Mouse (Mus musculus): ENCODE results near the gene Rasgrp2. TPM values are rescaled to one million over a fixed set of nuclear protein-coding genes. Genes with fewer than 3 reads are reported as not detected.

Gene Rasgrp2
- polyA plus RNA-seq, 2 experiments: 27.5 to 27.6 TPM

DNA sequence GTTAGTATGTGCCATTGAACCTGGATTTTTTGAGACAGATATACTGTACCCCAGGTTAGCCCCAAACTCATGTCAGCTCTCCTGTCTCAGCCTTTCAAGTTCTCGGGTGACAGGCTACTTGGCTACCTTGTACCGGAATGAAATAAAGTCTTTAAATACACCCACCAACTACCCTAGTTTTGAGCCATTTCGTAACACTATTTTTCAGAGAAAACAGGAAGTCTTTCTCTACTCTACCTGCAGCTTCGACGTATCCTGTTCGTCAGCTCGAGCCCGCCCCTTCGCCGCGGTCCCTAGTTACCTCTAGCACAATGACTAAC, 36.1 kb upstream of the Rasgrp2 start:
- H3K27ac ChIP-seq (replicated peaks; ENCODE audit: low read depth, low read length): peak overlapping the region; percentile 98
- H3K9me3 ChIP-seq (ENCODE audit: control insufficient read depth, low read length): no peaks in the 10 kb centered on the region
- peak overlapping the region; percentile 100 for H3K4me3 ChIP-seq (replicated peaks; ENCODE audit: low read length)
- no peaks in the 10 kb centered on the region for H3K27me3 ChIP-seq (ENCODE audit: control insufficient read depth, insufficient read depth, low read length)
- peaks cover 13% of the 10 kb centered on the region for H3K4me1 ChIP-seq (ENCODE audit: control insufficient read depth, insufficient read depth, low read length)
- under 1% methylated on average over 11 of the region's 11 CpGs for WGBS
- peaks cover 35% of the 10 kb centered on the region for H3K36me3 ChIP-seq (ENCODE audit: control insufficient read depth, insufficient read depth, low read length)
- no peak for ATAC-seq (ENCODE audit: low FRiP score, low read depth)
- DNase-seq (ENCODE audit: low spot score): no peak
- peak overlapping the region; percentile 56 for H3K4me2 ChIP-seq (replicated peaks; ENCODE audit: low read depth, low read length, severe bottlenecking)
- peak overlapping the region; percentile 31; the same call in 1 of the 2 replicates for H3K9ac ChIP-seq (ENCODE audit: low read depth, low read length, severe bottlenecking)
- no peak for TF ChIP-seq POLR2A (IDR thresholded peaks at IDR 0.05; ENCODE audit: borderline replicate concordance, extremely low read depth, insufficient read depth, insufficient read length)

DNA sequence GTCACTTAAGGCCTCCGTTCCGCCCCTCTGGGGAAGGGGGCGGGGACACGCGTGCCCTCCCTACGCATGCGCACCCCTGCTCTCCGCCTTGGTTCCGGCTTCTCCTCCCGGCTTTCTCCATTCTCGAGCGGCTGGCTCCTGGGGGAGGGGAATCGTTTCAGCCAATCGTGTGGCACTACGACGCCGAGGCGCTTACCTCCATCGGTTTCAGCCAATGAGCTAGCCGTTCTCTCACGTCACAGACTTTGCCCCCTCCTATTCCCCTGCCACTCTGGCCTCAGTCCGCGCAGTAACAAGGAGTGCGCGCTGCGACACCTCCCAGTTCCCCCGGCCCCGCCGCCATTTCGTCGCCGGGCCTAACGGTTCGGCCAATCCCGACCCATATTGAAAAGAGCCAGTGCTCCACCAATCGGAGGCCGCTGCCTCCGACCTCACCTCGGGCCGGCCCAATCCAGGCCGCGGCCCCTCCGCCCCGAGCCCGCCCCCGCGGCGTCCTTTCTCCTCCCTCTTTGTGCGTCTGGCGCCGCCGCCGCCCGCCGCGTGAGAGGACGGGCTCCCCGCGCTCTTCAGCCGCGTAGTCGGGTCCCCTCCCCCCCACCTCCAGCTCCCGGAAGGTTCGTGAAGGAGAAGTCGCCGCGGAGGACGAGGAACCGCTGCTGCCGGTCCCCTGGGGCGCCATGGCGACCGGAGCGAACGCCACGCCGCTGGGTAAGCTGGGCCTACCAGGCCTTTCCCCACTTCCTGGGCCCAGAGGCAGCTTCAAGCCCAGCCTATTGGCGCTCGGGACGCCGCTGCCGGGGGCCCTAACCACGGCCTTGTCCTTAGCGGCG, 35.5 kb upstream of the Rasgrp2 start, which contains the start of gene Sf1:
Gene Sf1, plus strand, starts transcription at position 280 of the 830 bp plus-strand sequence.
- ATAC-seq (ENCODE audit: low FRiP score, low read depth): peak; percentile 98
- Histone ChIP-seq H3K4me3 (replicated peaks; ENCODE audit: low read length) (peak within 1 kb of the TSS; percentile 100), H3K36me3 (ENCODE audit: control insufficient read depth, insufficient read depth, low read length) (peaks cover 41% of the 10 kb centered on the region), H3K27me3 (ENCODE audit: control insufficient read depth, insufficient read depth, low read length) (no peaks in the 10 kb centered on the region), H3K27ac (replicated peaks; ENCODE audit: low read depth, low read length) (peak within 1 kb of the TSS; percentile 98), H3K9ac (ENCODE audit: low read depth, low read length, severe bottlenecking) (peak within 1 kb of the TSS; percentile 99), H3K4me2 (replicated peaks; ENCODE audit: low read depth, low read length, severe bottlenecking) (peak within 1 kb of the TSS; percentile 94), H3K4me1 (ENCODE audit: control insufficient read depth, insufficient read depth, low read length) (peaks cover 13% of the 10 kb centered on the region), H3K9me3 (ENCODE audit: control insufficient read depth, low read length) (no peaks in the 10 kb centered on the region)
- 0 out of 2 replicates have a peak, but pooled peaks have one; percentile 69 for TF ChIP-seq POLR2A (IDR thresholded peaks at IDR 0.05; ENCODE audit: borderline replicate concordance, extremely low read depth, insufficient read depth, insufficient read length)
- under 1% methylated on average over 81 of the region's 85 CpGs for WGBS
- peak; percentile 100 for DNase-seq (ENCODE audit: low spot score)

DNA sequence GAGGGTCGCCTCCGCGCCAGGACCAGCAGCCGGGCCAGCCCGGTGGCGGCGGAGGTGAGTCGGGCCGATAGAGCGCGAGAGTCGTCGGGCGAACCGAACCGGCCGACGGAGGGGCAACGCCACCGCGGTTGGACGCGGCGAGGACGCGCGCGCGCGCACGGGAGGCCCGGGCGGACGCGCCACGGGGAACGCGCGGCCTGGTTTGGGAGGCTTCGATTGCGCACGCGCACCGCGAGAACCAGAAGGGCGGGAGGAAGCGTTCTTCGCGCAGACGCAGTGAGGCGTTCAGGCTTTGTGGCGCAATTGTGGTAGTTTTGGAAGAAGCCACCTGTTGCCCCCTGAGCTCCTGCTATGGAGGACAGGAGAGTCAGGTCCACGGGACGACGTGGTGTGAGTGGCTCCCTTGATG, 34.8 kb upstream of the Rasgrp2 start:
- DNase-seq (ENCODE audit: low spot score) (peak; percentile 86), ATAC-seq (ENCODE audit: low FRiP score, low read depth) (no peak)
- Histone ChIP-seq H3K9me3 (ENCODE audit: control insufficient read depth, low read length) (no peaks in the 10 kb centered on the region), H3K9ac (ENCODE audit: low read depth, low read length, severe bottlenecking) (peak overlapping the region; percentile 99), H3K27me3 (ENCODE audit: control insufficient read depth, insufficient read depth, low read length) (no peaks in the 10 kb centered on the region), H3K4me3 (replicated peaks; ENCODE audit: low read length) (peak overlapping the region; percentile 100), H3K4me1 (ENCODE audit: control insufficient read depth, insufficient read depth, low read length) (peaks cover 13% of the 10 kb centered on the region), H3K27ac (replicated peaks; ENCODE audit: low read depth, low read length) (peak overlapping the region; percentile 98), H3K36me3 (ENCODE audit: control insufficient read depth, insufficient read depth, low read length) (peaks cover 47% of the 10 kb centered on the region), H3K4me2 (replicated peaks; ENCODE audit: low read depth, low read length, severe bottlenecking) (peak overlapping the region; percentile 94)
- 0 out of 2 replicates have a peak, but pooled peaks have one; percentile 12 for TF ChIP-seq POLR2A (IDR thresholded peaks at IDR 0.05; ENCODE audit: borderline replicate concordance, extremely low read depth, insufficient read depth, insufficient read length)
- 0% methylated on average over 38 of the region's 55 CpGs for WGBS

DNA sequence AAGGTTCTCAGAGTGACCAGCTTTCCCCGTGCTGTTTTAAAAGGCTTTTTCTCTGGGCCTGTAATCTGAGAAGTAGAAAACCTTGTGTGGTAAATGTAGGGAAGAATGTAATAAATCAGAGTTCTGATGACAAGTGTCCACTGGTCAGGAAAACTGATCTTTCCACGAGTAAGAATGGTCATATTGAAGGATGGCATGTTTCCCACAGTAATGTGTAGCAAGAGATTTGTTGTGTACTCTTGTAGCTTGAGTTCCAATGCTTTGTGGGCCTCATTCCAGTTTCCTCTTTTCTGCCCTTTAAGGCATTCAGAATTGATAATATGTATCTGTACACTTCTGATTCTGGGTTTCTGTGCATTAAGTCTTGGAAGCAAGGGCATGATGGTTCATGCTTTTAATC, 34.3 kb upstream of the Rasgrp2 start:
- no peak overlapping the region for H3K27ac ChIP-seq (replicated peaks; ENCODE audit: low read depth, low read length)
- peak overlapping the region; percentile 99 for H3K9ac ChIP-seq (ENCODE audit: low read depth, low read length, severe bottlenecking)
- WGBS: 0% methylated on average over 2 of the region's 2 CpGs
- peak overlapping the region; percentile 100 for H3K4me3 ChIP-seq (replicated peaks; ENCODE audit: low read length)
- no peak for TF ChIP-seq POLR2A (IDR thresholded peaks at IDR 0.05; ENCODE audit: borderline replicate concordance, extremely low read depth, insufficient read depth, insufficient read length)
- ATAC-seq (ENCODE audit: low FRiP score, low read depth) (no peak), DNase-seq (ENCODE audit: low spot score) (no peak)
- H3K36me3 ChIP-seq (ENCODE audit: control insufficient read depth, insufficient read depth, low read length): peaks cover 52% of the 10 kb centered on the region
- H3K27me3 ChIP-seq (ENCODE audit: control insufficient read depth, insufficient read depth, low read length): no peaks in the 10 kb centered on the region
- H3K4me2 ChIP-seq (replicated peaks; ENCODE audit: low read depth, low read length, severe bottlenecking): peak overlapping the region; percentile 94
- no peaks in the 10 kb centered on the region for H3K9me3 ChIP-seq (ENCODE audit: control insufficient read depth, low read length)
- peaks cover 13% of the 10 kb centered on the region for H3K4me1 ChIP-seq (ENCODE audit: control insufficient read depth, insufficient read depth, low read length)

DNA sequence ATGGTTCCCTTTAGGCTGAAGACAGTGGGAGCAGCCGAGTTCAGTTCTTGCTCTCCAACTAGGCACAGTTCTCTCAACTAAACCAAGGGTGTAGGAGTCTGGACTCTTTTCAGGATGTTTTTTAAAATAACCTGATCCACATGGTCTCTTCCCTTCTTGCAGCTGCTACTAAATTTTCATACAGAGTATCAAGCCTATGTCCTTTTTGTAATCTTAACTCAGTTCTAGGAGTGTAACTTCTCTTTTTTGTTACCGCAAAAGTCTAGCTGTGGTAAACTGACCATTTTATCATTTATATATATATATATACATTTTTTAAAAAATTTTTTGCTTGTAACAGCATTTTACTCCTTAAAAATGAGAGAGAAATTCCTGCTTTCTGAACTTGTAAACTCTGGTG, 29.0 kb upstream of the Rasgrp2 start:
- 95% methylated on average over 2 of the region's 2 CpGs for WGBS
- no peak for TF ChIP-seq POLR2A (IDR thresholded peaks at IDR 0.05; ENCODE audit: borderline replicate concordance, extremely low read depth, insufficient read depth, insufficient read length)
- H3K4me3 ChIP-seq (replicated peaks; ENCODE audit: low read length): no peak overlapping the region

More for the DNA sequence above, 29.0 kb upstream of the Rasgrp2 start:
- Histone ChIP-seq H3K27me3 (ENCODE audit: control insufficient read depth, insufficient read depth, low read length) (no peaks in the 10 kb centered on the region), H3K4me2 (replicated peaks; ENCODE audit: low read depth, low read length, severe bottlenecking) (no peak overlapping the region), H3K4me1 (ENCODE audit: control insufficient read depth, insufficient read depth, low read length) (peaks cover 4% of the 10 kb centered on the region), H3K27ac (replicated peaks; ENCODE audit: low read depth, low read length) (no peak overlapping the region), H3K36me3 (ENCODE audit: control insufficient read depth, insufficient read depth, low read length) (peaks cover 97% of the 10 kb centered on the region), H3K9ac (ENCODE audit: low read depth, low read length, severe bottlenecking) (no peak overlapping the region), H3K9me3 (ENCODE audit: control insufficient read depth, low read length) (no peaks in the 10 kb centered on the region)
- no peak for ATAC-seq (ENCODE audit: low FRiP score, low read depth)
- DNase-seq (ENCODE audit: low spot score): no peak
